Mouse (Mus musculus): Measurements from ENCODE around the gene Col9a1. TPM values are rescaled to one million over a fixed set of nuclear protein-coding genes. Genes with fewer than 3 reads are reported as not detected.

The Col9a1 gene
- total RNA-seq, 4 experiments from 2014 or later, result not detected

DNA sequence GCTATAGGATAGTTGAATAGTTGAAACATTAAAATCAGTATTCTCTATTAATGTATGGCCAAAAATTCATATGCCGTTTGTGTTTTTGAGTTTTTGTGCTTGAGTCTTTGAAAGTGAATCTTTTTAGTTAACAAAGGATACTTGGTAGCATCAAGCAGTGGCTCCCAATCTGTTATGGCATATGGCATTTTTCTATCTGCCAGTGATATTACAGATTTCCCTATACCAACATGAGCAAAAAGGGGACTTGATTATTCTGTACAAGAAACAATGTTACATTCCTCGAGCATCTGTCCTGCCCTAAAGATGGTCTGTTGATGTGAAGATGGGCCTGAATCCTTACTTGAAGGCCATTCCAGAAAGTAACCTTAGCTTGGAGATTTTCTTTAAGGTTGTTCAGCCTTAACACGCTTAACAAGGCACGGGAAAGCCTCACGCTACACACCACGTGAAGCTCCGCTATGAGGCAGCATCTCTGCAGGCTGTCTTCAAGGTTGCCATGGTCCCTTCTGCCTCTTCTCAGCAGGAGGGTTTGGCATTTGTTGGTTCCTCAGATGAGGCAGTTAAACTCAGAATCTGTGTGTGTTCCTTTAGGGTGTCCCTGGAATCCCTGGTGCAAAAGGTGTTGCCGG is 45.7 kb downstream of the Col9a1 start:
- DNase-seq, result no peak

DNA sequence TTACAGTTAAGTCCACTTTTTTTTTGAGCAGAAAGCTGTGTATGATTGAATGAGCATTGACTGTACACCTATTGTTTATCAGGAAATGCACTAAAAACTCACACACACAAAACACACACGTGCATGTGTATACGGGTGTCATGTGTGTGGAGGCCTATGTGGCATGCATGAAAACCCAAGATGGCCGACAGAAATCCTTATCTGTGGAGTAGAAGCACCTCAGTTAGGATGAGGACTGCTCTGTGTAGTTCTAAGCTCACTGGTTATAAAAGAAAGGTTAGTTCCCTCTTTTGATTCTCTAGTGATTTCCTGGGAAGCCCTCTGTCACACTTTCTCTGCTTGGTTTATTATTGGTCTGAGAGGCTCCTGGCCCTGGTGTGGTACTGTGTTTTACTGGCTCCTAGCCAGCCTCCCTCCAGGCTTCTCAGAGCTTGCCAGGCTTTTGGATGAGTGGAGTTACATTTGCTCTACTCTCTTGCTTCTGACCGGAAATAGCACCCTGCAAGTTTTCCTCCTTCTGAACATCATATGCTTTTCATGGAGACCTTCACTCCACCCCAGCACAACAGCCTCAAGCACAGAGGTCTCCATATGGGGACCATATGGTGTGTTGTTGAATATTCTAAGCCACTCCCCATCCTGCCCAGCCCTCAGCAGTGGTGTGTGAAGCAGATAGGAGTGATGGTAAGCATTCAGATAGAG is 48.6 kb downstream of the Col9a1 start:
- DNase-seq, result no peak

GRCm38 (mm10) chr1:24226941-24227711 is 49.7 kb downstream of the Col9a1 start:
- no peak for DNase-seq

DNA sequence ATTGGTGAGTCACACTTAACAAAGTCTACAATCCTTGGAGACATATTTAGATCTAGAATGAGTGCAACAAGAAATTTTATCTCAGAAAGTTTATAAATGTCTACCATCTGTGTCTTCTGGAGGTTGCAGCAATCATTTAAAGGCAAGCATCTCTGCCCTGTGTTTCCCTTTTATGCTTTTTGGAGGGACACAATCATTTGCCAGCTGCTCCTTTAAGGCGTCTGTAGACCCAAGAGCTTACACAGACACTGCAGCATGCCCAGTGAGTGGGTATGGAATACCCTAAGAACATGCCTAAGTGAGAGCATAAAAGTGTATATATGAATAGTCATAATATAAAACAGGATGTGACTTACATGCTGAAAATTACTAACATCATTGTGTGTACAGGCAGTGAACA is 52.1 kb downstream of the Col9a1 start:
- no peak for DNase-seq

DNA sequence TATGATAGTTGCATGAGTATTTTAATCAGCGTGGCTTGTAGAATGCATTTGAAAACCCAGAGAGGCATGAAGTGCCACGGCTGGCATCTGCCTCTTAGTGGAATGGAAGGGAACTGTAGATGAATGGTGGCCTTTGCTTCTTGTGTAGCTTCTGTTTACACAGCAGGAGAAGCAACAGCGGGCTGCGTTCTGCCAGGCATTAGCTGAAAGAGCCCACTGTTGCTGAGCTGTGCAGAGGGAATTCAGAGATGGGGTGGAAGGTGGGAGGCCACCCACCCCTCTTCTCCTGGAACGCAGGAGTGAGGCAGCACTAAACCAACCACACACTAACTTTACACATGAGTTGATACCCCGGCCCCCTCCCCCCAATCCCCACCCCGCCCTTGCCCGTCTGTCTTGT is 53.0 kb downstream of the Col9a1 start:
- no peak for DNase-seq

DNA sequence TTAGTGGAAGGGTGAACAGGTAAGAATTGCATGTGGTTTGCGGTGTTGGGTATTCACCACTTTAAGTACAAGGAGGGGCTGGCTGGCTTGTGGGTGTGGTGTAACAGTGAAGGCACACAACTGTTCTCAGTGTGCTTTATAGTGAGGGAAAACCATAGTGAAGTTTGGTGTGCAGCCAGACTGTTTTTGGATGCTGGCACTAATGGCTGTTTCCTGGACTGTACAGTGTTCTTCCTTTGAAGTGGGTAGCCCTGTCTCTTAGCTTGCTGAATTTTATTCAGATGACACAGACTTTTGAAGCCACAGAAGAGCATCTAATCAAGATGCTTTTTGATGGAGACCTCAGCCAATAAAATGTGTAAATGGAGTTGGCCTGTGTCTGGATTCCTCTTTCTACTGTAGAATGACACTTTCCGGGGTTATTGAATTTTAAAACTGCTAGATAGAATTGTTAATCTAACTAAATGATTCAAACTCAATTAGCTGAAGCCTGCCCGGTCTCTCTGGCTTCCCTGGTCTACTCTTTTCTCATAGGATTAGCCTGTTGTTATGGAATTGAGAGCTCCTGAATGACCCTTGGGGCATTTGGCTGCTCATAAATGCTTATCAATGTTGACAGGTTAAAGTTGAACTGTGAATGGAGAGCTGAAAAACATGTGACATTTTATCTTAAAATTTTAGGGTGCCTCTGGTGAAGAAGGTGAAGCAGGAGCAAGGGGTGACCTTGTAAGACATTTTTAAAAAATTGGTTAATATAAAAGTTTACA is 54.3 kb downstream of the Col9a1 start:
- DNase-seq, result no peak

DNA sequence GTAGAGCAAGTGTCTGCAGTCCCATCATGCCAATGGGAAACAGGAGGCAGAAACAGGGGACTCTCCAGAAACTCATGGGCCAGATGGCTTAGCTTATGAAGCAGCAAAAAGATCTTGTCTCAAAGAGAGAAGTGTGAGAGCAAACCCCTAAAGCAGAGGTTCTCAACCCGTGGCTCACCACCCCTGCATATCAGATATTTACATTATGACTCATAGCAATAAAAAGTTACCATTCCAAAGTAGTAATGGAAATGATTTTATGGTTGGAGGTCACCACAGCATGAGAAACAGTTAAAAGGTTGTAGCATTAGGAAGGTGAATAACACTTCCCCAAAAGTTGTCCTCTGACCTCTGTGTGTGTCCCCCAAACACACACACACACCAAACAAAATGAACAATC is 58.9 kb downstream of the Col9a1 start:
- DNase-seq, result no peak

GRCm38 (mm10) chr1:24240039-24240691 is 62.8 kb downstream of the Col9a1 start:
- no peak for DNase-seq

- no peak for DNase-seq
Observed at GRCm38 (mm10) chr1:24244931-24245330, 67.5 kb downstream of the Col9a1 start.

GRCm38 (mm10) chr1:24245700-24246375 is 68.4 kb downstream of the Col9a1 start:
- no peak for DNase-seq

DNA sequence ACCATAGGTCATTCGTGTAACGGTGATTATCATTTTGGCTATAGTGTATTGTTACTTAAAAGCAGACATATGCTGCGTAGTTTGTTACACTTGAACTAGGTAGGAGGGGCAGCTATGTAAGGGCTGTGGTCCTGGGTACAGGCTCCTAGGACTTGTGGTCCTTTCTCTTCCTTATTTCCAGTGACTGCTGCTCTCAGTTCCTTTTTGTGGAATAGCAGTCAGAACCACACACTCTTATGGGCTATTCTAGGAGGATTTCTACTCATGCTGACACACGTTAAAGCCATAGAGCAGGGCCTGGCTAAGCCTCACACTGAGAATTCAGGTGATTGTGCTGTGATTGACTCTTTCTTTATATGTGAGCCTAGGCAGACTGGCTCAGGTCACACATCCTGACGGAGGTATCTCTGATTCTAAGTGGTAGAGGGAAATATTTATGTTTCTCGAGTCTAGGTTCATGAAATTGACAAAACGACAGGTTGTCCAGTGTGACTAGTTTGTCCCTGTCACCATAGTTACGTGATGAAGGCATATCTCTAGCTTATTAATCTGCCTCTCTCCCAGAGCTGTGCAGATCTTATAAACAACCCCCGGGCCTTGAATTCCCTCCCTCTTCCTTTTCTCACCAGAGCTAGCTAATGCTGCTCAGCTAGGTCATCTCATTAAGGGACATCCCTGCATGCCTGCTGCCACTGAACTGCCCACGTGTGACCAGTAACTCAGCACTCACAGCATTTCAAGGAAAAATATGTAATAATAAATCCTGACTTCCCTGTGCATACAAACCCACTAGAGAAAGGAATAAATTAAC is 71.1 kb downstream of the Col9a1 start:
- no peak for DNase-seq

DNA sequence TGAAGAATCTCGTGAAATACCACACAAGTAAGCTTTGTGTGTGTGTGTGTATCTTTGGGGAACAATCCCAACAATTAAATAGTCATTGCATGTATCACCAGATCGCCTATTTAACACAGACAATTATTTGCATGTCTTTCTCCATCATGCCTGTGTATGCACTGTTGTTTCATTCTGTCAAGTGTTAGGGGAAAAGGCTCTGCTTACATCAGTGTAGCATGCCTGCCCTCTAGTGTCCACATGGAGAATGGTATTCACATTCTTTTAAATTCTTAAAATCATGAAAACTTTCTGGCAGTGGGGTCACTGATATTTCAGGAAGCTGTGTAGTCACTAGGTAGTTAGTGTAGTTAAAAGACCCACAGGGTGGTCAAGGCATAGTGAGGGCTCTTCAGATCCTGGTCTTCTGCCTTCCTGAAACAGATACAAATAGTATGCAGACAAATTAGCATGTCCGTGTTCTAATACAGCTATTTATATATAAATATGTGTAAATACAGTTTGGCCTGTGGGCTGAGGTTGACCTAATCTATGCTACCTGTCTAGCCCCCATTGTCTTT is 71.8 kb downstream of the Col9a1 start:
- no peak for DNase-seq

- no peak for DNase-seq
Observed at GRCm38 (mm10) chr1:24257961-24258360, 80.6 kb downstream of the Col9a1 start.

GRCm38 (mm10) chr1:24259419-24259818 is 82.0 kb downstream of the Col9a1 start:
- DNase-seq, result no peak

GRCm38 (mm10) chr1:24261181-24261580 is 83.8 kb downstream of the Col9a1 start:
- no peak for DNase-seq

- DNase-seq, result no peak
Observed at GRCm38 (mm10) chr1:24267022-24267421, 89.6 kb downstream of the Col9a1 start.

DNA sequence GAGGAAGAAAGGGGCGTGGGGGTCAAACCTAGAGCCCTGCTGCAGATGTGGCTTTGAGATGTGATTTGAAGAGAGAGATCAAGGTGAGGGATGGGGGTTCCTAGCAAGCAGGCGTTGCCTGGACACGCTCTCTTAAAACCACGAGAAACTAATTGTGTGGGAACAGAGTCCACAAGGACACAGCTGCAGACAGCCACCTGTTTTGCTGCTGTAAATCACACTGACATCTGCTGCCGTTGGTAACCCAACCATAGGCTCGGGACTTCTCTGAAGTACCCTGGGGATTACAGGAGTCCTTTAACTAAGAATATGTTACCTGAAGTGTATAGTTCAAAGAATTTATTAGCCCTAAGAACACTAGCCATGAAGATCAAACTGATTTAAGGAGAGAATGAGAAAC is 109.0 kb downstream of the Col9a1 start:
- DNase-seq, result no peak

DNA sequence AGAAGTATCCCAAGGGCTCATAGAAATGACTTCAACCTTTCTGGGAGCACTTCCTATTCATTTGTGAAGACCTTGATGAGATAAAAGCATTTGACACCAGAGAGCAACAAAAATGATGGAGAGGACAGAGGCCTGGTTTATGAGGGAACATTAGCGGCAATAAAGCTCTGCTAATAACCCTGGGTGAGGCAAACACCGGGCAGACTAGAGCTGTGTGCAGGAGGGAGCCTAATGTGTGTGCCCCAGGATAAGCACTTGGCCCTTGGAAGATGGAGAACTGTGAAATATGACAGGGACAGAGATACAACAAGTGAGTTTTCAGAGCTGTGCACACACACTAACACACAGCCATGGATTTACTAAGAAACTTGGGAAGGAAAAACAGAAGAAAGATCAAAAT is 115.1 kb downstream of the Col9a1 start:
- no peak for DNase-seq

GRCm38 (mm10) chr1:24294979-24295942 is 117.9 kb downstream of the Col9a1 start:
- DNase-seq, result no peak
